Mouse (Mus musculus): Measurements from ENCODE around the gene Grk5.

Grk5 gene

DNA sequence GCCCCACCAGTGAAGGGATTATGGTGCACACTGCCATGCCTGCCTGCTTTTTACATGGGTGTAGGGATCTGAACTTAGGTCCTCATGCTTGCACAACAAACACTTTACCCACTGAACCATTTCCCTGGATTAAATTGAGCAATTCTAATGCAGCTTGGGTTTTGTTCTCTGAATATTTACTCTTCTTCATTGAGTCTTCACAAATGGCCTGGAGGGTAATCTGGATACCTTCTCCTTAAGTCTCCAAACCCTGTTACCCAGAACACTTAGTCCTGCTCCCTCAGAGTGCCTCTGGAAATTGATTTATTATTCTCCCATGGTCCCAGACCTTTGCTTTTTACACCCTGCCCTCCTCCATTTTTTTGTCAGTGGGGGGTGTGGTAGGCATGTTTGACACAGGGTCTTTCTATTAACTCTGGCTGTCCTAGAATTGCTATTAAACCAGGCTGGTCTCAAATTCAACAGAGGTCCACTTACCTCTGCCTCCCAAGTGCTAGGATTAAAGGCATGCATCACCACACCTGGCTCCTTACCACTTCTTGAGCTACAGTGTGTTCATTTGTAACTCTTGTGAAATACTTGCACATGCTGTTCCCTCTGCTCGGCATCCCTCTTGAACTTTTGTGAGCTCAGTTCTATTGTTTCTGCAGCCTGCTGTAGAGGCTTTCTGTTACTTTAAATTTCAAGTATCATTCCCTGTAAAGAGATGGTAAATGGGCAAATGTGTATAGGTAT is 82.9 kb downstream of the Grk5 start:
- no peak for DNase-seq (ENCODE audit: extremely low spot score, low read depth, low spot score)

DNA sequence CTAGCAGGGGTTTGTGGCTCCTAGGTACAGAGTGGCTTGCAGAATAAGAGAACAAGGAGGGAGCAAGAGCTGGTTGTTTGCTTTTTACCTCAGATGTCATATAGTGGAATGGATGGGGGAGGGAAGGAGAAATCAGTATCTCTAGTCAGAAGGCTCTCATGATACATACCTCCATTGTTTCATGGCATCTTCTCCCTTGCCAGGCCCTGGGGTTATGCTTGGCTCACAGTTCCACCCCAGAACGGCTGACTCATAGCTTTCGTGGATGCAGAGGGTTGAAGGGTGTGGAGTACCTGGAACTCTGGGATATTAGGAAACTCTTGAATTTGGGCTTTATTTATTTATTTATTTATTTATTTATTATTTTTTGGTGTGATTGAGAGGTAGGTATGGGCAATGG is 84.0 kb downstream of the Grk5 start:
- DNase-seq (ENCODE audit: extremely low spot score, low read depth, low spot score) = no peak

DNA sequence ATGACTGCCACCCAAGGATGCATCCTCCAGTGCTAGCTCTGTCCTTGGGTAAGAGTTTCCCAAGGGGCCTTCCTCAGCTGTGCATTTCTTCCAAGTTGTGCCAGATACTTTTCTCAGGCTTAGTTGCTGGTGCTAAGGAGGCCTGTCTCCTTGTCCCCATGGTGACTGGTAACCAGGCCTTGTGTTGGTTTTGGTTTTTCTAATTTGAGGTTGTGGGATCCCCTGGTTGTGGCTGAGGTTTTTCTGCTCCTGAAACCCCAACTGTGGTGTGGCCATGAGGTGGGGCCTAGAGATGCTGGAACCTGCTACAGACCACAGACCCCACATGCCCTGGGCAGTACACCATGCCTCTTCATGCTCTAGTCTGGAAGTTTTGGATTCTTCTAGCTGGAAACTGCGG is 90.0 kb downstream of the Grk5 start:
- no peak for DNase-seq (ENCODE audit: extremely low spot score, low read depth, low spot score)

GRCm38 (mm10) chr19:60981391-60981790 is 91.8 kb downstream of the Grk5 start:
- DNase-seq (ENCODE audit: extremely low spot score, low read depth, low spot score) = no peak

GRCm38 (mm10) chr19:60981894-60982293 is 92.3 kb downstream of the Grk5 start:
- no peak for DNase-seq (ENCODE audit: extremely low spot score, low read depth, low spot score)

DNA sequence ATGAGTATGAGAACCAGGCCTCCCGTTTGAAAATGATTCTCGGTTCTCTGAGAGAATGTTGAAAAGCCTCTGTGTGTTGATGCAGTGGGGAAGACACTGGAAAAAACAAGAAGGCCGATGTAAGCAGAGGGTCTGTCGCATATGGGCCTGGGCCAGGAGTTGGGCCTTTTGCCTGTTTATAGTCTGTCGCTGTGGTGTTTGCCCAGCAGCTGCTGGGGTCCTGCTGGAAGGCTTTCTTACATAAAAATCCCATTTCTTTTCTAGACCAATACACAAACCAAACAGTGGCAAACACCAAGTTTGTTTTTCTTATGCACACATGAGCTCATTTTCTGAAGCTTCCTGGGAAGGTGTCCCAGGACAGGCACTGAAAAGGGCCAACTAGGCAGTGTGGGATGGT is 100.2 kb downstream of the Grk5 start:
- no peak for DNase-seq (ENCODE audit: extremely low spot score, low read depth, low spot score)

DNA sequence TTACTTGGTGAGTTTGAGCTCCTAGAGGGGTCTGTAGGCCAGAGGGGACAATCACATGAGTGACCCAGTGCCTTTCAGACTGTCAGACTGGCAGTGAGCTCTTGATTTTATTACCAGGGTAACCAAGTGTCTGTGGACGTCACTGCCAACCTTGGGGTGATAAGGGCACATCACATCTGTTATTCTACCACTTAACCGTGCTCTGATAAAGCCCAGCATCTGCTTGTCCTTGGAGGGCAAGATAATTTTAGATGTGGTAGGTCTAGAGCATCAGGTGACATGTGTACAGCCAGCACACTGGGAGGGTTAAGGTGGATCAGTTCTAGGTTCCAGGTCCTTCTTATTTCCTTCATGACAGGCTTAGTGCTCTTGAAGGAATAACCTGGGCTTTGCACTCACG is 104.7 kb downstream of the Grk5 start:
- DNase-seq (ENCODE audit: extremely low spot score, low read depth, low spot score) = no peak

GRCm38 (mm10) chr19:60994845-60995244 is 105.3 kb downstream of the Grk5 start:
- no peak for DNase-seq (ENCODE audit: extremely low spot score, low read depth, low spot score)

GRCm38 (mm10) chr19:60997784-60998183 is 108.2 kb downstream of the Grk5 start:
- DNase-seq (ENCODE audit: extremely low spot score, low read depth, low spot score) = no peak

GRCm38 (mm10) chr19:60999652-61000051 is 110.1 kb downstream of the Grk5 start:
- DNase-seq (ENCODE audit: extremely low spot score, low read depth, low spot score) = no peak

DNA sequence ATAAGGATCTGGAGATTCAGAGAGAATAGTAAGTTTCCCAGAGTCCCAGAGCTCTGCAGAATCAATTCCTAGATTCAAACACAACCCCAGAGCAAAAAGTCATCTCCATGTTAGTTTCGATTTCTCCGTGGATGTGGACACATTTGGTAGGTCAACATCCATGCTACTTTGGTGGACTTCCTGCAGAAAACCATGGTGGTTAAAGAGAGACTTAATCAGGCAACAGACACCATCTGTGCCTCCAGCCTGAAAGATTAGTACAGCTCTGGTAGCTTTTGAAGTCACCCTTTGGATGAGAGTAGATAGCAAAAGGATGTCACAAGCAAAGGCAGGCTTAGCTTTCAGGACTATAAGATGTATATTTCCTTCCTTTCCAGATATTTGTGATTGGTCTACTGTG is 111.4 kb downstream of the Grk5 start:
- DNase-seq (ENCODE audit: extremely low spot score, low read depth, low spot score) = no peak

- DNase-seq (ENCODE audit: extremely low spot score, low read depth, low spot score) = no peak
Measured at GRCm38 (mm10) chr19:61009266-61009665, 119.7 kb downstream of the Grk5 start.

- no peak for DNase-seq (ENCODE audit: extremely low spot score, low read depth, low spot score)
Measured at GRCm38 (mm10) chr19:61017477-61018266, 128.1 kb downstream of the Grk5 start.

GRCm38 (mm10) chr19:61021502-61021901 is 132.0 kb downstream of the Grk5 start:
- no peak for DNase-seq (ENCODE audit: extremely low spot score, low read depth, low spot score)

DNA sequence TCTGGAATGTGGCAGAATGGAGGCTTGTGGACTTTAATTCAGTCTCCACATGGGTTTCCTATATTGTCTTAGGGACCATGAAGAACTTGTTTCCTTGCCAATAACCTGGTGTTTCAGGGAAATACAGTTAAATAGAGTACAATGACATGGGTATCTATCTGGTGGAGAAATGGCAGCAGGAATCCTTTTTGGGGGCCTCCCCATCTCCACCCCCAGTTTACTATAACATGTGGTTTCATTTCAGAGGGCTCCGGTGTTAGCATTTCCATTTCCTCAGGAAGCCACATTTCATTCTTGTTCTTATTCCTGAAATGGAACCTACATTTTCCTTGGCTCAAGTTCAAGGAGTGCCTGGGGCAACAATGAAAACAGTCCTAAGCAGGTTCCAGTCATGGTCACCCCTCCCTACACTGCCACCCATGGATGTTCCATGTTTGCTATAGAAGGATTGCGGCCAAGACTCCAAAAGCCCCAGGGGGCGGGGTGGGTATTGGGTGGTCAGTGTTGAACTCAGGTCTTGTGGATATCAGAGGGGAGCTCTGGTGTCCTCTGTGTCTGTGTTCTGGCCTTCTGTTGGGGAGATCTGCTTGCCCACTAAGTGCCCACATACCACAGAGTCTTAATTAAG is 132.5 kb downstream of the Grk5 start:
- DNase-seq (ENCODE audit: extremely low spot score, low read depth, low spot score) = no peak

- DNase-seq (ENCODE audit: extremely low spot score, low read depth, low spot score) = no peak
Measured at GRCm38 (mm10) chr19:61031570-61031969, 142.0 kb downstream of the Grk5 start.

- DNase-seq (ENCODE audit: extremely low spot score, low read depth, low spot score) = no peak
Measured at GRCm38 (mm10) chr19:61039151-61039550, 149.6 kb downstream of the Grk5 start.

GRCm38 (mm10) chr19:61048646-61049045 is 159.1 kb downstream of the Grk5 start:
- no peak for DNase-seq (ENCODE audit: extremely low spot score, low read depth, low spot score)

GRCm38 (mm10) chr19:61049413-61049812 is 159.9 kb downstream of the Grk5 start:
- no peak for DNase-seq (ENCODE audit: extremely low spot score, low read depth, low spot score)

DNA sequence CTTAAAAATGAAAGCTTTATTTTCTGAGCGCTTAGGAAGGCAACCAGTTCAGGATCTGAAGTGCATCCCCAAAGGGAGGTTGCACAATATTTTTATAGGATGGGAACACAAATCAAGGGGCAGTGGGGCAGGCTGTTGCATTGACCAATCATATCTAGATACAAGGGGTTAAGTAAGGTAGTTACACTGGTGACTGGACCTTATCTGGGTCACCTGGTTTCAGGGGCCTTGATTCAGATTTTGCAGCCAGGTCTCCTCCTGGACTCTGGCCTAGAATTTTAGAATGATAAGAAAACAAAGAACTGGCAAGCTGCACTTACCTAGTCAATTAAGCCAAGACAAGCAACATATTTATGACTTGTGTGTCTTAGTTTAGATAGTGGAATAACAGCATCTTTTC is 161.6 kb downstream of the Grk5 start:
- DNase-seq (ENCODE audit: extremely low spot score, low read depth, low spot score) = no peak

DNA sequence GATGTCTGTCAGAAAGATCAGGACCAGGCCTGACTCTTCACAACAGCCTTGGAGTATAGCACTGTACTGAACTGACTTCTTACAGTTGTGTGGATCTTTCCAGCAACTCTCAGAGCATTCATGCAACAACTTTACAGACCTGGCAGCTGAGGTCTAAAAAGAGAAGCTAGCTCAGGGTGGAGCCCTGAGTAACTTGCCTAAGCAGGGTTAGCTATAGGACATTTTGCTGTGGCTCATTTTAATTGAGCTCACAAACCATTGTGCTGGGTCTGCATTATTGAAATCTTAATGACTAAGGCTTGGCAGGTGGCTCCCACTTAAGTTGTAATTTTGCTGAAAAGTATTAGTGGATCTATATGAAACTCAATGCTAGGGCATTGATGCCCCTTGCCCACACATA is 162.5 kb downstream of the Grk5 start:
- DNase-seq (ENCODE audit: extremely low spot score, low read depth, low spot score) = no peak

DNA sequence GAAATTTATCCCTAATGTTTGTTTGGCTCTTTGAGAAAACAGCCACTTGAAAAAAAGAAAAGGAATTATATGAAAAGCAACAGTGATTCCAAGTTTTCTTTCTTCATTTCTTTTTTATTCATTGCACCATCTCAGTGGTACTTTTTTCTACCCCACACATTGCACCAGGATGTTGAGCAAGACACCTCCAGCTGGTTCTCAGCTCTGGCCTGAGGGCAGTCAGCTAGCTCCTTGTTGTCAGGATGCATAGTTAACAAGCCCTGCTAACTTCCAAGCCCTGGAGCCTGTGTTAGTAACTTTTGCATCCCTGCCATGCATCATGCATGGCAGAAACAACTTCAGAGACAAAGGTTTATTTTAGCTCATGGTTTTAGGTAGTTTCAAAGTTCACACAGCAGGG is 163.2 kb downstream of the Grk5 start:
- no peak for DNase-seq (ENCODE audit: extremely low spot score, low read depth, low spot score)

Data from hindlimb bud, embryonic 11.5 days (tissue).